Mouse (Mus musculus) adipocyte (in vitro differentiated cells): ENCODE measurements around the gene Usf2.
"Not testable (repeated sequence)": the region's sequence is repeated elsewhere in the genome, so short reads cannot be mapped to it uniquely, and the experiment has no call there.

Experiments used
- DNase-seq: peaks from one replicate; pipeline ENCODE4 v3.0.0-alpha.2; 2016; ENCODE audit warnings: low spot score

Gene Usf2

GRCm38 (mm10) chr7:30958109-30958865 is 1.7 kb upstream of the Usf2 start:
- DNase-seq: no peak

DNA sequence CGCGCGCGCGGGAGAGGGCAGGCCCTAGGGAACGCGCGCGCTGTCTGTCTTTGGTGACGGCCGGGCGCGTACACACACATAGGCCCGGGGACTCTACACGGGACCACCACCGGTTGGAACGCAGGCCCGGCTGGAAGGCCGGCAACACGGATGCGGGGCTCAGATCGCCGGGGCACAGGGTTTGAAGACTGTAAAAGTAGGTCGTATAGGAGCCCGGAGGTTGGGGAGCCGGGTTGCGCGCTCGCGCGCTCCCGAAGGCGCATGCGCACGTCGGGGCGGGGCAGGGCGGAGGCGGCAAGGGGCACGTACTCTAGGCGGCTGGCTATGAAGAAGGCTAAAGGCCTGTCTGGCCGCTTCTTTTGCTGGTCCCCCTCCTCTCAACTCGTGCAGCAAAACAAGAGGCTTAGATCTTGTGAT is 772 bp upstream of the Usf2 start:
- DNase-seq: peak; percentile 84

DNA sequence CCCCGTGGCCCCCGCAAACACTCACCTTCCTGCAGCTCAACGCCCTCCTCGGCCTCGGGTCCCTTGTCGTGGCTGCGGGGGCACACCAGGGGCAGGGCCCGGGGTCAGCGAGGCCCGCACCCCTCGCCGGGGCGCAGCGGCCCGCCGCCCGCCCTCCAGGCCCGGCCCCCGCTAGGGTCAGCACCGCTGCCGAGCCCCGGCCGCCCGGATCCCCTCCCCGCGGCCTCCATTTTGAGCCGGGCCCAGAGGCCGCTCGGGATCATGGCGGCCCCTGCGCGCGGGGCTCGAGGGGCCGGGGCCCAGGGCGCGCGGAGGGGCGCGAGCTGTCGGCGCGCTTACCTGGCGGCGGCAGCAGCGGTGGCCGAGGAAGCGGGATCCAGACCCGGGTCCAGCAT is 249 bp downstream of the Usf2 start:
- no peak for DNase-seq

DNA sequence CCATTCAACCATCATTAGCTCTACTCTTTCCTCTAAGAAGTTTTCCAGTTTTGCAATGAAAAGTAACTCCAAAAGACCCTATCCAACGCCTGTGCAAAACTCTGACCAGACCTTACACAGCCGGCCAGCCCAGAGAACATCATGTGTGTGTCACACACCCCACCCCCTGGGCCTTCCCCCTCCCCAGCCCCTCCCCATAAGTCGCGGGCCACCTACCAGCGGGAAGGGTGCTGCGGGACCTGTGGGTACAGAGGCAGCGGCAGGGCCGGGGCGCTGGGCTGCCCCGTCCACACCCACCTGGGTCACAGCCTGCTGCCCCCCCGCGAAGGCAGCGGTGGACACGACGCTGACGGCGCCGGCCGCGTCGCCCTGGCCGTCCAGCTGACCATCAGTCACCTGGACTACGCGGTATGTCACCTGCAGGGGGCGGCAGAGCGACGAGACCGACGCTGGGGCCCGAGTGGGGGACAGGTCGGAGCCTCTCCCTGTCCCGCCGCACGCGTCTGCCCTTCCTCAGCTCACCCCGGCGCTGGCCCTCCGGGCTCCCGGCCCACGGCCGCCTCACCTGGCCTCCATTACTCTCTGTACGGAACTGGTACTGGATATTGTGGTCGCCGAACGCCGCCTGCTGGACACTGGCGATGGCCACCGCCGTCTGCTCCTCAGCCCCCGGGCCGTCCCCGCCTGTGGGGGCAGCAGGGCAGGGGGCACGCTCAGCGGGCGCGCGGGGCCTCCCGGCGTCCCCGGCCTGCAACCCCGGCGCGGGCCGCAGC is 833 bp downstream of the Usf2 start:
- DNase-seq: peak; percentile 82

DNA sequence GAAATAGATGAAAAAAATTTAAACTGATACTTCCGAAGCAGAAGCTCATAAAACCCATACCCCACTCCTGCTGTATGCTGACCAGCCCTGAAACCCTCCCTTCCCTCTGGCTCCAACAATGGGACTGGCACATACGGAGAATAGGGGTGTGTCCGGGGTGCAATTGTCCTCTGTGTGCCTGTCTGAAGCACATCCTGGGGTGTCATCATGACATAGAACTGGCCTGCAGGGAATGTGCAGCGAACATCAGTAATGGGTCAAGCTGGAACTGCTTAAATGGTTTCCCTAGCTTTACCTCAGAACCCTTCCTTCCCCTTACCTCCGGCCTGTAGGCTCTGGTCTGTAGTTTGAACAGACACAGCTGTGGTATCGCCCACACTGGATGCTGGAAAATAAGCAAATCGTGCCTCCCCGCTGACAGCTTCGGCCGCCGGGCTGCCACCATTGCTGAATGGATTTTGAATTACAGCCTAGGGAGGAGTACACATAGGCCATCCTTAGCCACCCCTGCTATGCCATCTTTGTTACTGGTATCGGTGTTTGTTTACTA is 1.6 kb downstream of the Usf2 start:
- DNase-seq: no peak

GRCm38 (mm10) chr7:30954036-30954435 is 2.6 kb downstream of the Usf2 start:
- no peak for DNase-seq

DNA sequence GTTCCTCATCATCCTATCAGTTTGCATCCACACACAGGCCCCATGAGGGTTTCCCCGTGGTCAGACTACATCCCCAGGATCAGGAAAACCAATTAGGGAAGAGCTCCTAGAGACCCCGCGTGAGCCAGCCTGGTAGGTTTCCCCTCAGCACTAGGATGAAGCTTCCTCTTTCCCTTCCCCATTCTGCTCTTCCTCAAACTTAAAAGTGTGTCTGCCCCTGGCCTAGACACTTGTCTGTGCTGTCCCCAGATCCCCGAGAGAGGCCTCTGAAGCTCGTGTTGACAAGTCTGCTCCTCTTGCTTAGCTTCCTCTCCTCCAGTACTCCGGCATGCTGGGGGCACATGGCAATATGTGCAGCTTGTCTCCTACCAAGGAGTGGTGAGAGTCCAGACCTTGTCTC is 3.1 kb downstream of the Usf2 start:
- DNase-seq: no peak

- no peak for DNase-seq
These were observed 4.0 kb downstream of the Usf2 start for GRCm38 (mm10) chr7:30952441-30953265.

GRCm38 (mm10) chr7:30949902-30950301 is 6.7 kb downstream of the Usf2 start:
- DNase-seq: peak; percentile 32

DNA sequence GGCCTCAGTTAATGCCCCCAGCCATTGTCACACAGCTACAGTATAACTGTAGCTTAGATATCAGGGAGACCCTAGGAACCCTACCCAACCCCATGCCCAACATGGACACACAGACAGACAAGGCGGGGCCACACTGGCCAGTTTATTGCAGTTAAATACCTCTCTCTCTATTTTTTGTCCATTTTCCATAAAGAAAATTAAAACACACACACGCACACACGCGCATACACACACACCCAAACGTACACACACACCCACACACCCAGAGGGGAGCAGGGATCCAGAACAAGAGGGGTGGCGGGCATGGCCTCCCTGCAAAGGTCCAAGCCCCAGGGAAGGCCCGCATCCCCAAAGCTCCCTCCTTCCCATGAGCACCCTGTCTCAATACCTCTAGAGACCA is 10.7 kb downstream of the Usf2 start:
- no peak for DNase-seq

- DNase-seq: not testable (repeated sequence)
These were observed 11.1 kb downstream of the Usf2 start for GRCm38 (mm10) chr7:30945466-30945865.

DNA sequence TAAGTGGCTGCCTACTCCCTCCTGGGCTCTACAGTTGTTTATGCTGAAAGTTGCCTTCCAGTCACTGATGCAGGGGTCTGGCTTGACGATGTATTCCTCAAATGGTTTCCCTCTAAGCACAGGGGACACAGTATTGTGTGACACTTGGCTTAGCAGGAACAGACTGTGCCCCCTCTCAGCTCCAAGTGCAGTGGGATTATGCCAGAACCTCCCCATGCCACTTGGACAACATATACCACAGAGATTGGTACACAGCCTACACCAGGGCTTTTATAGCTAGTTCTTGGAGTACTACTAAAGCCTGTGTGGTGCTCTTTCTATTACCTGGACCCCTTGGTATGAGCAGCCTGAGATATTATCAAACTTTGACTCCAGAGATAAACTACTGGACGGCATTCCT is 11.9 kb downstream of the Usf2 start:
- not testable (repeated sequence) for DNase-seq

- no peak for DNase-seq
These were observed 12.5 kb downstream of the Usf2 start, which contains the start of gene Hamp for GRCm38 (mm10) chr7:30943909-30944635. TSS of gene Hamp (minus strand) at chr7:30944032.

DNA sequence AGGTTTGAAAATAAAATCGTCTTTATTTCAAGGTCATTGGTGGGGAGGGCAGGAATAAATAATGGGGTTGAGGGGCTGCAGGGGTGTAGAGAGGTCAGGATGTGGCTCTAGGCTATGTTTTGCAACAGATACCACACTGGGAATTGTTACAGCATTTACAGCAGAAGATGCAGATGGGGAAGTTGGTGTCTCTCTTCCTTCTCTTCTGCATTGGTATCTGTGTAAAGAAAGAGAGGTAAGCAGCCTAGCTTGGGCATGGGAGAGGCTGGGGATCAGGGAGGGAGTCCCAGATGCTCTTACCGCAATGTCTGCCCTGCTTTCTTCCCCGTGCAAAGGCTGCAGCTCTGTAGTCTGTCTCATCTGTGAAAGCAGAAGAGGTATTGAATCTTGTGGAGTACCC is 14.2 kb downstream of the Usf2 start:
- DNase-seq: not testable (repeated sequence)

DNA sequence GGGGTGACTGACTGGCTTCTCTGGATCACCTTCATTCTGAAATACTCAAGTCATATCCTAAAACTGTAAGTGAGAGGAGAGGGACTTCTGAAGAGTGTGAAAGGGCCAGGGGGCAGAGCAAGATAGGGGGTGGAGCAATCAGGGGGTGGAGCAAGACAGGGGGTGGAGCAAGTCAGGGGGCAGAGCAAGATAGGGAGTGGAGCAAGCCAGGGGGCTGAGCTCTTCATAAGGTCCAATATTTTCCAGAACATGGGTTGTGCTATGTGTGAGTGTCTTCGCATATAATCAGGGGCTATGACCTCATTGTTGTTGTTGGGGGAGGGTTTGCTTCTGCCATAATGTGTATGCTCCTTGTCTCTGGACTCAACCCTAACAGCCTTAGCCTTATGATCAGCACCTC is 16.5 kb downstream of the Usf2 start:
- DNase-seq: not testable (repeated sequence)

DNA sequence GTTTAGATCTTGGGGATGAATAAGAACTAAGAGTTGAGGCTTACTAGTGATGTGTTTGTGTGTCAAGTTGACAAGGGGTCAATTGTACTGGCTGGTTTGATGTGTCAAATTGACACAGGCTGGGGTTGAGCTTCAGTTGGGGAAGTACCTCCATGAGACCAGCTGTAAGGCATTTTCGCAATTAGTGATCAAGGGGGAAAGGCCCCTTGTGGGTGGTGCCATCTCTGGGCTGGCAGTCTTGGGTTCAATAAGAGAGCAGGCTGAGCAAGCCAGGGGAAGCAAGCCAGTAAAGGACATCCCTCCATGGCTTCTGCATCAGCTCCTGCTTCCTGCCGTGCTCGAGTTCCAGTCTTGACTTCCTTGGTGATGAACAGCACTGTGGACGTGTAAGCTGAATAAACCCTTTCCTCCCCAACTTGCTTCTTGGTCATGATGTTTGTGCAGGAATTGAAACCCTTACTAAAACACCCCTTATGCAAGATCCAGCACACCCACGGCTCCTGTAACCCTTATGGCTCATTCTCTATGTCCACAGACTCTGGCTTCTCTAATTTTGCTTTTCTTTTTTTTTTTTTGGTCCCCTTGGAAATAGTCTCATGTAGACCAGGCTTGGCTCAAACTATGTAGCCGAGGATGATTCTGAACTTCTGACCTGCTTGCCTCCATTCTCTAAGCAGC is 21.0 kb downstream of the Usf2 start:
- DNase-seq: not testable (repeated sequence)

DNA sequence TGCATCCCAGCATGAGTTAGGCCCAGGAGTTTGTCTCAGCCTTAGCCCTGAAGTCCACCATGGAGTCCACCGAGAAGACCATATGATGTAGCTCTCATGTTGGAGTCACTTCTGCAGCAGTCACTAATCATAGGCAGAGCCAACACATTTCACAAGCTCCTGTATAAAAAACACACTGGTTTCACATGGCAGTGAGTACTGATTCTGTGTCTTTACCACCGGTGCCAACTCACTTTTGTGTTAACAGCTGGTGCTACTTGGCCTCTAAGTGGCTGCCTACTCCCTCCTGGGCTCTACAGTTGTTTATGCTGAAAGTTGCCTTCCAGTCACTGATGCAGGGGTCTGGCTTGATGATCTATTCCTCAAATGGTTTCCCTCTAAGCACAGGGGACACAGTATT is 32.0 kb downstream of the Usf2 start, which contains the start of gene Hamp2:
Gene Hamp2, minus strand, starts transcription at position 101 of the 400 bp plus-strand sequence.
- not testable (repeated sequence) for DNase-seq

DNA sequence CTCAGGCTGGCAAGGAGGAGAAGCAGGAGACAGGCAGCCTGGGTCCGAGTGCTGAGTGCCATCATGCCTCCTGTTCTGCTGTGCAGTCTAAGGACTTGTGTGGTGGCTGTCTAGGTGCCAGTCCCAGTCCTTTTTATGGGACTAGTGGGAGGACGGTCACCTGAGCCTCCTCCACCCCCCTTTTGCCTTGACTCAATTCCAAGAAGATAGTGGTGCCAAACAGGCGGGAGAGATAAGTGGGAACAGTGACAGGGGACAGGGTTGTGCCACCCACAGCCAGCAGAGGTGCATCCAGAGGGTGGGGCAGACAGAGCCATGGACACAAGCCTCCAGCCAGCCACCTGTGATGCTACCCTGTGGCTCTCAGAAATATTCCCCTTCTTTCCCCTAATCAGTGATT is 32.5 kb downstream of the Usf2 start:
- no peak for DNase-seq

DNA sequence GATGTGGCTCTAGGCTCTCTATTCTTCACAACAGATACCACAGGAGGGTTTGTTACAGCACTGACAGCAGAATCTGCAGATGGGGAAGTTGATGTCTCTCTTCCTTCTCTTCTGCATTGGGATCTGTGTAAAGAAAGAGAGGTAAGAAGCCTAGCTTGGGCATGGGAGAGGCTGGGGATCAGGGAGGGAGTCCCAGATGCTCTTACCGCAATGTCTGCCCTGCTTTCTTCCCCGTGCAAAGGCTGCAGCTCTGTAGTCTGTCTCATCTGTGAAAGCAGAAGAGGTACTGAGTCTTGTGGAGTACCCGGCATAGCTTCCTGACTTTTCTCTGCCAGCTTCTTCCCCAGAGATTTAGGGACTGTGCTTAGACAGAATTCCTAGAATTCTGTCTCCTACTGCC is 34.1 kb downstream of the Usf2 start:
- DNase-seq: not testable (repeated sequence)

- DNase-seq: no peak
These were observed 36.4 kb downstream of the Usf2 start for GRCm38 (mm10) chr7:30920217-30920616.

- no peak for DNase-seq
These were observed 39.4 kb downstream of the Usf2 start for GRCm38 (mm10) chr7:30917219-30917618.
